Mouse (Mus musculus): ENCODE results near the gene Cnpy2. TPM values are rescaled to one million over a fixed set of nuclear protein-coding genes. Genes with fewer than 3 reads are reported as not detected.
"Not testable (repeated sequence)": the region's sequence is repeated elsewhere in the genome, so short reads cannot be mapped to it uniquely, and the experiment has no call there.

The Cnpy2 gene
- 303 and 328 TPM in 2 replicates for polyA plus RNA-seq (2015; fragmentation: Nextera tagmentation; extraction: Ambion mirVana)

DNA sequence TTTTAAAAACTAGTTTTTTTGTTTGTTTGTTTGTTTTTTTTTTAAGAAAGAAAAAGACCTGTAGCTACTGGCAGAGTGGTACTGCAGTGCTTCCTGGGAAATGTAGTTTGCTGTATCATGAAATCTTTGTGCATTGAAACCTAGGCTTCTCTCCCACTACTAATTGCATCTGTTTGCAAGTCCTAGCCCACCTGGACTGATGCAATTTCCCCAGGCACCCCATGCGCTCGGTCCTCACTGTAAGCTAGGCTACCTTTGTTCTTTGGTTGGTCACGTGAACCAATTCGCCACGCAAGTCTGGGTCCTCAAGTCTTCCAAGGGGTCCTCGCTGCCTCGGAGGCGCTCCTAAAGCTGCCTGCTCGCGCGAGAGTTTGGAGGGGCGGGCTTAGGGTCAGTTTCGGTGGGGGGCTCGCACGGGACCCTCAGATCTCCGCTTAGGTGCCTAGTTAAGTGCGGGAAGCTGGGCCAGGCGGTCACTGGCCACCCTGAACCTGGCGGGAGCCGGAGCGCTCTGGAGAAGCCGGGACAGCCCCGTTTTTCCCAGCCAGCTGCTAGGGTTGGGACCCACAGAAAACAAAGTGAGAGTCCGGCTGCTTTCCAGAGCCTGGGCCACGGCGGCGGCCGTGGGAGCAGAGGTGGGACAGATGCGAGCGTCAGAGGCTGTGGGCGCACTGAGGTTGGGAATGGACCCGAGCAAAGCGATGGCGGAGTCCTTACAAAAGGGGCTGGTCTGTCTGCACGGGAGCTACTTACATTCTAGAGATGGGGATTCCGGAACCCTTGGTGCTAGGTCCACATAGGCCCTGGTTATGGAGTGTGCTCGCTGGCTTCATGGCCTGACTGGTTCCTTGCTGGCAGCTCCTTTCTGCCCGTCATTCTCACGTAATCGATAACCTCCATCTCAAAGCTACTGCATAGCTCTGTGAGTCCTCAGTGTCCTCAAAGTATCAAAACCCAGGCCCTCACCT lies at the start of gene Cnpy2:
Gene Cnpy2, plus strand, starts transcription at position 319 of the 968 bp plus-strand sequence.
- Histone ChIP-seq H3K27ac (peak within 1 kb of the TSS; percentile 97), H3K9ac (peak within 1 kb of the TSS; percentile 98), H3K4me3 (replicated peaks) (peak within 1 kb of the TSS; percentile 91), H3K9me3 (no peaks in the 10 kb centered on the region), H3K4me2 (replicated peaks) (peak within 1 kb of the TSS; percentile 78), H3K36me3 (peaks cover 42% of the 10 kb centered on the region), H3K27me3 (replicated peaks) (no peaks in the 10 kb centered on the region), H3K4me1 (replicated peaks) (peaks cover 10% of the 10 kb centered on the region; the same call in 1 of the 2 replicates)
- under 1% methylated on average over 40 of the region's 40 CpGs for WGBS
- ATAC-seq, result peak; percentile 93

DNA sequence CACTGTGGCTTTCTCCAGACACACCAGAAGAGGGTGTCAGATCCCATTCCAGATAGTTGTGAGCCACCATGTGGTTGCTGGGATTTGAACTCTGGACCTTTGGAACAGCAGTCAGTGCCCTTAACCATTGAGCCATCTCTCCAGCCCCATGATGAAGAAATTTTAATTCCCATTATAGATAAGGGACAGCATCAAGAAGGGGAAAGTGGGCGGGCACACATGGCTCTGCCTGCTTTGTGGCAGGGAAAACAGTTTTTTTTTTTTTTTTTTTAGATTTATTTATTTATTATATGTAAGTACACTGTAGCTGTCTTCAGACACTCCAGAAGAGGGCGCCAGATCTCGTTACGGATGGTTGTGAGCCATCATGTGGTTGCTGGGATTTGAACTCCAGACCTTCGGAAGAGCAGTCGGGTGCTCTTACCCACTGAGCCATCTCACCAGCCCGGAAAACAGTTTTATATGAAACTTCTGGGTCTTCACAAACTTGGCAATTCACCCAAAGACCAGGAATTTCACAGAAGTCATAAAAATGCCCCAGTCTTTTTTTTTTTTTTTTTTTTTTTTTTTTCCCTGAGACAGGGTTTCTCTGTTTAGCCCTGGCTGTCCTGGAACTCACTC lies 49.3 kb upstream of the Cnpy2 start:
- not testable (repeated sequence) for H3K9me3 ChIP-seq; H3K36me3 ChIP-seq; H3K4me1 ChIP-seq (replicated peaks); H3K4me3 ChIP-seq (replicated peaks); H3K27me3 ChIP-seq (replicated peaks); H3K4me2 ChIP-seq (replicated peaks); H3K27ac ChIP-seq; ATAC-seq; H3K9ac ChIP-seq
- WGBS, result 88% methylated on average over 6 of the region's 7 CpGs

DNA sequence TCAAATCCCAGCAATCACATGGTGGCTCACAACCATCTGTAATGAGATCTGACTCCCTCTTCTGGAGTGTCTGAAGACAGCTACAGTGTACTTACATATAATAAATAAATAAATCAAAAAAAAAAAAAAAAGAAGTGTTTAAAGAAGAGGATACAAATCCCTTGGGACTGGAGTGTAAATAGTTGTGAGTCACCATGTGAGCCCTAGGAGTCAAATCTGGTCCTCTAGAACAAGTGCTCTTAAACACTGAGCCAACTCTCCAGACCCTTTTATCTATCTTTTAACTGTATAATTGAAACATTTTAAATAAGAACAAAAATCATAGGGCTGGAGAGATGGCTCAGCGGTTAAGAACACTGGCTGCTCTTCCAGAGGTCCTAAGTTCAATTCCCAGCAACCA lies 46.9 kb upstream of the Cnpy2 start:
- H3K36me3 ChIP-seq; H3K9ac ChIP-seq; H3K4me2 ChIP-seq (replicated peaks); ATAC-seq; H3K27me3 ChIP-seq (replicated peaks); H3K27ac ChIP-seq; H3K9me3 ChIP-seq; H3K4me1 ChIP-seq (replicated peaks); H3K4me3 ChIP-seq (replicated peaks): not testable (repeated sequence)
- WGBS, result 94% methylated on average over 1 of the region's 1 CpGs

DNA sequence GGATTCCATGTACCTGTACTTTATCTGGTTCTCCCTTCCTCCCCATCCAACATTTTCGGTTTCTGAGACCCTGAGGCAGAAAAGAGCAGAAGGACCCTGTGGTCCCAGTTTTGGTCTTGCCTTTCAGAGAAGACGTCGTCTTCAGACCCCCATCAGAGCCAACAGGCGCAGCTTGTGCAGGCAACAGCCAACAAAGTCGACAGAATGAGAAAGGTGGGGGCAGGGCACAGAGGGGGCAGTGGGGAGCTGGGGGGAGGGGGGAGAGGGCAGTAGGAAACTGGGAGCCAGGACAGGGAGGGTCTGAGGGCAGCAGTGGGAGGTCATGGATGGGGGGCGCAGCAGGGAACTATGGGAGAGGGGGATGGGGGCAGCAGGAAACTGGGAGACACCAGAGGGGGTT lies 44.1 kb upstream of the Cnpy2 start:
- no peak overlapping the region for H3K4me2 ChIP-seq (replicated peaks)
- 67% methylated on average over 6 of the region's 6 CpGs for WGBS
- no peaks in the 10 kb centered on the region for H3K4me1 ChIP-seq (replicated peaks)
- H3K27ac ChIP-seq, result no peak overlapping the region
- peaks cover 9% of the 10 kb centered on the region for H3K36me3 ChIP-seq
- no peaks in the 10 kb centered on the region for H3K9me3 ChIP-seq
- no peaks in the 10 kb centered on the region for H3K27me3 ChIP-seq (replicated peaks)
- H3K4me3 ChIP-seq (replicated peaks), result no peak overlapping the region
- ATAC-seq, result no peak
- no peak overlapping the region for H3K9ac ChIP-seq

DNA sequence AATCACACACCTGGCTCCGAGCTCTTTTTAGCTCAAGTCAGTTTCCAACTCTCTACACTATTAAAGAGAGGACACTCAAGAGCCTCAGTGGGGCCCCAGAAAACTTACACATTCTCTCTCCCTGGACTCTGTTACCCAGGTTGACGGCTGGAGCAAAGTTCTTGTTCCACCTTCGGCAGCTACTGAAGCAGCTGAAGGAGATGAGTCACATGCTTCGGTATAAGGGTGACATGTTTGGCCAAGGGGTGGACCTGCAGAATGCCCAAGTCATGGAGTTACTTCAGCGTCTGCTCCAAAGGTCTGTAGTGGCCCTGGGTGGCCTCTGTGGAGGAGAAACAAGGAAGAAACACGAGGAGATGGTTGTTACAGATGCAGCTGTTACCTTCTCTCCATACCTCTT lies 41.3 kb upstream of the Cnpy2 start:
- 70% methylated on average over 6 of the region's 6 CpGs for WGBS
- H3K36me3 ChIP-seq, result peaks cover 26% of the 10 kb centered on the region
- no peak overlapping the region for H3K9ac ChIP-seq
- peak overlapping the region; percentile 40; the same call in 1 of the 2 replicates for H3K27ac ChIP-seq
- H3K9me3 ChIP-seq, result no peaks in the 10 kb centered on the region
- H3K4me3 ChIP-seq (replicated peaks), result no peak overlapping the region
- H3K27me3 ChIP-seq (replicated peaks), result no peaks in the 10 kb centered on the region
- no peak overlapping the region for H3K4me2 ChIP-seq (replicated peaks)
- peak; percentile 75 for ATAC-seq
- no peaks in the 10 kb centered on the region for H3K4me1 ChIP-seq (replicated peaks)

DNA sequence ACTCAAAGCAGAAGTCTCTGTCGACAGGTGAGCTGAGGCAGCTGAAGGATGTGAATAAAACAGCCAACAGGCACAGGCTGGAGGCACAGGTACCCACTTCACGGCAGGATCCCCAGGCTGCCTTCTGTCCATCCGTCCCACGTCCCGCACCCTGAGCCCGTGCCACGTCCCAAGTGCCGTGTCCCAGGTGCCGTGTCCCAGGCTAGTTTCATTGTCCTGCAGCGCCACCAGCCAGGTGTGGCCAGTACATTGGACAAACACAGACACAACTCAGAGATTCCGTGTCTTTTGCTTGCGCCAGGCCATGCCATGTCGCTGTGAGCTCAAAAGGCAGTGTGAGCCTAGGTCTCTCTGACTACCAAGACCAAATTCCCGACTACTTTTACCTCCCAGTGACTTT lies 40.6 kb upstream of the Cnpy2 start:
- no peak overlapping the region for H3K27ac ChIP-seq
- no peak overlapping the region for H3K9ac ChIP-seq
- H3K27me3 ChIP-seq (replicated peaks), result no peaks in the 10 kb centered on the region
- WGBS, result 89% methylated on average over 14 of the region's 14 CpGs
- no peaks in the 10 kb centered on the region for H3K4me1 ChIP-seq (replicated peaks)
- no peaks in the 10 kb centered on the region for H3K9me3 ChIP-seq
- no peak overlapping the region for H3K4me3 ChIP-seq (replicated peaks)
- H3K4me2 ChIP-seq (replicated peaks), result no peak overlapping the region
- H3K36me3 ChIP-seq, result peaks cover 26% of the 10 kb centered on the region
- no peak for ATAC-seq

DNA sequence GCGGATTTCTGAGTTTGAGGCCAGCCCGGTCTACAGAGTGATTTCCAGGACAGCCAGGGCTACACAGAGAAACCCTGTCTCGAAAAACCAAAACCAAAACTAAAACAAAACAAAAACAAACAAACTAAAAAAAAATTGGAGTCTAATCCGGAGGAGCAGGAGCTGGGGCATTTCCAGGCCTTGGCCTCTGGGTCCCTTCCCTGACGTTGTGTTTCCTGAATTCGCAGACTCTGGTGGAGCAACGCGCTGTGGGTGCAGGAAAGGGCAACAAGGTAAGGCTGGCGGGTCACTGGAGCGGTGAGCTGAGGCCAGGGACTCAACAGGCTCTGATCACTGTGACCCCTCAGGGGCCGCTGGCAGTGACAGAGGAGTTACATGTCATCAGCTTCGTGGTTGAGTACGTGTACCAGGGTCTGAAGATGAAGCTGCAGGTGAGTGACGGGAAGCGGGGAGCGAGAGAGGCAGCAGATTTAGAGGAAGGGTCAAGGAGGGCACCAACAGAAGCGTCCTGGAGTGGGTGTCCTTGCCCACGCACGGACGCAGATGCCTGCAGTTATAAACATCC lies 39.3 kb upstream of the Cnpy2 start:
- 88% methylated on average over 20 of the region's 20 CpGs for WGBS
- ATAC-seq, result no peak
- peaks cover 23% of the 10 kb centered on the region for H3K36me3 ChIP-seq

DNA sequence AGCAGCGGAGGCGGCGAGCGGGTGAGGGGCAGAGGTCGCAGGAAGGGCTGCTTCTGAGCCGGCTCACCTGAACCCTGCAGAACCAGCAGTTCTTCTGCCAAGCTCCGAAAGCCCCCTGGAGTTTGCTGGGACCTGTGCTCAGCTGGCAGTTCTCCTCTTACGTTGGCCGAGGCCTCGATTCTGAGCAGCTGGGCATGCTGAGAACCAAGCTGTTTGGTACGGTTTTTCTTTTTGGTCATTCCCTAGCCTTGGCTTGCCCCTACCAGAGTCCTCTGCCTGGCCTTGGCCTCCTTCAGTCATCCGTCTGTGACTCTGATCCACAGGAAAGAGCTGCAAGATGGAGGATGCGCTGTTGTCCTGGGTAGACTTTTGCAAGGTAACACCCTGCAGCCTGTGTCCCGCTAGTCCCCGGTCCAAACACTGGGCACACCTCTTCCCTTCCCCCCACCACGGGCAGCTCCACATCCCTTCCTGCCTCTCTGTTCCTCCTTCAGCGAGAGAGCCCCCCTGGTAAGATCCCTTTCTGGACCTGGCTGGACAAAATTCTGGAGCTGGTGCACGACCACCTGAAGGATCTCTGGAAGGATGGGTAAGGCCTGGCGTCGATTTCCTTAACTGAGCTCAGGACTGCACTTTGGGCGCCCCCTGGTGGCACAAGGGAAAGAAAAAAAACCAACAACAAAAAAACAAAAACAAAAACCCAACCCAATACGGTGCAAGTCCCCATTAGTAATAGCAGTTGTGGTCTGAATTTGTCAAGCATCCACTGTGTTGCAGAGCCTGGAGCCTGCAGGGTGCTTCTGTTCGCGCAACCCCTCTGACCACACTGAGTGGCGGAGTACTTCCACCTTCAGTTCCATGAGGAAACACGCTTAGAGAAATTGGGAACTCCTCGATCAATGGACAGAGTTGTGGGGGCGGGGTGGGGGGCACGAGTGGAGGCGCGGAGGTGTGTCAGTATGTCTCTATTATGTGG lies 38.4 kb upstream of the Cnpy2 start:
- Histone ChIP-seq H3K4me1 (replicated peaks) (no peaks in the 10 kb centered on the region), H3K36me3 (peaks cover 23% of the 10 kb centered on the region), H3K4me3 (replicated peaks) (no peak overlapping the region), H3K9ac (no peak overlapping the region), H3K4me2 (replicated peaks) (no peak overlapping the region), H3K27ac (no peak overlapping the region), H3K9me3 (no peaks in the 10 kb centered on the region), H3K27me3 (replicated peaks) (no peaks in the 10 kb centered on the region)
- 67% methylated on average over 31 of the region's 31 CpGs for WGBS
- no peak for ATAC-seq

More for the DNA sequence above, 39.3 kb upstream of the Cnpy2 start:
- Histone ChIP-seq H3K9me3 (no peaks in the 10 kb centered on the region), H3K4me2 (replicated peaks) (no peak overlapping the region), H3K27ac (no peak overlapping the region), H3K27me3 (replicated peaks) (no peaks in the 10 kb centered on the region), H3K4me1 (replicated peaks) (no peaks in the 10 kb centered on the region), H3K4me3 (replicated peaks) (no peak overlapping the region), H3K9ac (no peak overlapping the region)

DNA sequence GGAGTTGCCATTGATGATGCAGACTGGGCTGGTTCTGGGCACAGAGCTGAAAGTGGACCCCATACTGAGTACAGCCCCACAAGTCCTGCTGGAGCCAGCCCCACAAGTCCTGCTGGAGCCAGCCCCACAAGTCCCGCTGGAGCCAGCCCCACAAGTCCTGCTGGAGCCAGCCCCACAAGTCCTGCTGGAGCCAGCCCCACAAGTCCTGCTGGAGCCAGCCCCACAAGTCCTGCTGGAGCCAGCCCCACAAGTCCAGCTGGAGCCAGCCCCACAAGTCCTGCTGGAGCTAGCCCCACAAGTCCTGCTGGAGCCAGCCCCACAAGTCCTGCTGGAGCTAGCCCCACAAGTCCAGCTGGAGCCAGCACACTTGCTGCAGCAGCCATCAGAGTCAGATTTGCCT lies 31.7 kb upstream of the Cnpy2 start:
- not testable (repeated sequence) for H3K27ac ChIP-seq; H3K4me2 ChIP-seq (replicated peaks); H3K9ac ChIP-seq; H3K9me3 ChIP-seq; ATAC-seq; H3K4me3 ChIP-seq (replicated peaks); H3K27me3 ChIP-seq (replicated peaks); H3K4me1 ChIP-seq (replicated peaks)
- peaks cover 13% of the 10 kb centered on the region; the same call in 1 of the 2 replicates for H3K36me3 ChIP-seq
- 80% methylated on average over 1 of the region's 1 CpGs for WGBS

DNA sequence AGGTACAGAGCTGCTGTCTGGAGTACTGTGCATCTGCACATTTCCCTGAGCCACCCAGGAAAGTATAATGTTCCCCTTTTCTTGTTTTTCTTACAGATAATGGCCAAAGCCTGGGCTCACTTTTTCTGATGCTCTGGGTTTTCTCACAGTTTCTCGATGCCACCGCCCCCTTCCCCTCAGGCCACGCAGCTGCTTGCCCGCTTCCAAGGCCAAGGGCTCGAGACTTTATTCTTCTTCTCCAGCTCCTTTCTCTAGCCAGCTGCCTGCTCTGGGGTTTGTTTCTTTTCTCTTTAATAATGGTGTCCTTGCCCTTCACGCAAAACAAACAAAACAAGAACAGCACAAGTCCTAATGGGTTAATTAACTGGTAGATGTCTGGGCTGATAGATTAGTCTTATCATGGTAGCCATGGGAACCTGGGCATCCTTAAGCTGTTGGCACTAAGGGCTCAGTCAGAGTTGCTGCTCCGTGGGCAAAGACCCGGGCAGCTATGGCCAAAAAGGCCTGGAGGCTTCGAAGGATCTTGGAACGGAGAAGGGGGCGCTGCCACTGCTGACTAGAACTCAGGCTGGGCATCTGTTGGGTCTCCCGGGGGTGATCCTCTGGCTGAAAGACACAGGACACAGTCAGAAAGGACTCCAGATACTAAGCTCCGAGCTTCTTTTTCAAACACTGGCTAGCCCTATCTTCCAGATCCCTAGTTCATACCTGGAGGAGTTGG lies 25.7 kb upstream of the Cnpy2 start:
- 0 out of 2 replicates have a peak, but pooled peaks cover 3% of the 10 kb centered on the region for H3K36me3 ChIP-seq
- no peaks in the 10 kb centered on the region for H3K9me3 ChIP-seq
- no peak overlapping the region for H3K27ac ChIP-seq
- peaks cover 10% of the 10 kb centered on the region; the same call in 1 of the 2 replicates for H3K4me1 ChIP-seq (replicated peaks)
- no peak overlapping the region for H3K4me2 ChIP-seq (replicated peaks)
- no peak overlapping the region for H3K9ac ChIP-seq
- no peaks in the 10 kb centered on the region for H3K27me3 ChIP-seq (replicated peaks)
- 73% methylated on average over 13 of the region's 13 CpGs for WGBS
- H3K4me3 ChIP-seq (replicated peaks), result no peak overlapping the region
- no peak for ATAC-seq

DNA sequence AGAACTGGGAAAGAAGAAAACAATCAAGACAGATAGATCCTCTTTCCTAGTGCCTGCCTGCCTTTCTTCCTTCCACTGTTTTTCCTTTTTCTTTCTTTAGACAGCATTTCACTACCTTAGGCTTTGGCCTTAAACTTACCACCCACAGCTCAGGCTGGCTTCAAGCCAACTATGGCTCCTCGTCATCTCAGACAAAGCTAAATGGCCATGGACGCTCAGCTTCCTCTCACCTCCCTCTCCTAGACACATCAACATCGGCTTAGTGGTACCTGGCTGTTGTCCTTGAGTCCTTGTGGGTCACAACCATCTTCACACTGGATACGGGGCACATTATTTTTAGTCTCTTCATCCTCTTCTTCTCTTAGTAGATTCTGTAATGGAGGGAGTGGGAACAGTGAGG lies 25.0 kb upstream of the Cnpy2 start:
- WGBS, result 62% methylated on average over 4 of the region's 4 CpGs
- H3K36me3 ChIP-seq, result no peaks in the 10 kb centered on the region

More for the DNA sequence above, 25.0 kb upstream of the Cnpy2 start:
- Histone ChIP-seq H3K27me3 (replicated peaks) (no peaks in the 10 kb centered on the region), H3K9me3 (no peaks in the 10 kb centered on the region), H3K4me2 (replicated peaks) (no peak overlapping the region), H3K9ac (no peak overlapping the region), H3K4me1 (replicated peaks) (peaks cover 10% of the 10 kb centered on the region; the same call in 1 of the 2 replicates), H3K27ac (0 out of 2 replicates have a peak overlapping the region, but pooled peaks have one; percentile 28), H3K4me3 (replicated peaks) (no peak overlapping the region)
- ATAC-seq, result no peak
